Mouse (Mus musculus) MEL (cell line): ENCODE measurements around the gene Rassf8. TPM values are rescaled to one million over a fixed set of nuclear protein-coding genes. Genes with fewer than 3 reads are reported as not detected.

Experiments used
- DNase-seq: peaks from one replicate; pipeline ENCODE4 v3.0.0; 2011; ENCODE audit warnings: low read depth, low spot score
- H3K27ac ChIP-seq: 2 replicates; pipeline ENCODE4 v1.5.1; 2012; ENCODE audit warnings: low read depth, mild to moderate bottlenecking, control low read depth, low read length, moderate library complexity; ENCODE audit not compliant: control insufficient read depth
- H3K27me3 ChIP-seq, 2 experiments: fragments of 150-350 bp in 1 of 2; sonication (generic) in 1 of 2; 2 replicates each; pipeline ENCODE4 v1.6.1; 2012; ENCODE audit warnings: low read length in 2 of 2, mild to moderate bottlenecking in 2 of 2, improper control_type of control experiment in 1 of 2, moderate library complexity in 1 of 2; ENCODE audit not compliant: insufficient read depth in 2 of 2, control insufficient read depth in 1 of 2
- H3K36me3 ChIP-seq, 2 experiments: 2 replicates each; pipeline ENCODE4 v1.6.1; 2012 to 2014; ENCODE audit warnings: low read length in 2 of 2, improper control_type of control experiment in 1 of 2, inconsistent platforms in 1 of 2, mild to moderate bottlenecking in 1 of 2; ENCODE audit not compliant: insufficient read depth in 2 of 2, control insufficient read depth in 1 of 2
- H3K4me1 ChIP-seq, 2 experiments: fragments of 150-350 bp in 1 of 2; sonication (generic) in 1 of 2; 2 replicates each; pipeline ENCODE4 v1.6.1; 2012; ENCODE audit warnings: low read length in 2 of 2, improper control_type of control experiment in 1 of 2, mild to moderate bottlenecking in 1 of 2; ENCODE audit not compliant: insufficient read depth in 2 of 2, control insufficient read depth in 1 of 2
- H3K4me3 ChIP-seq, 2 experiments: fragments of 150-350 bp in 1 of 2; sonication (generic) in 1 of 2; 2 replicates each; pipeline ENCODE4 v1.5.1; 2012; ENCODE audit warnings: low read depth in 2 of 2, low read length in 2 of 2, mild to moderate bottlenecking in 2 of 2, moderate library complexity in 2 of 2, control low read depth in 1 of 2, improper control_type of control experiment in 1 of 2; ENCODE audit not compliant: control insufficient read depth in 1 of 2, insufficient read depth in 1 of 2
- H3K79me2 ChIP-seq: 2 replicates; pipeline ENCODE4 v1.6.1; 2012; ENCODE audit warnings: mild to moderate bottlenecking, low read length, moderate library complexity; ENCODE audit not compliant: control insufficient read depth, poor library complexity, insufficient read depth
- H3K9ac ChIP-seq: 2 replicates; pipeline ENCODE4 v1.6.1; 2012; ENCODE audit warnings: low read depth, mild to moderate bottlenecking, control low read depth, low read length, moderate library complexity; ENCODE audit not compliant: control insufficient read depth, poor library complexity, severe bottlenecking
- H3K9me3 ChIP-seq: fragments of 150-350 bp; sonication (generic); replicated peaks from 2 replicates; pipeline ENCODE4 v1.6.1; 2012; ENCODE audit warnings: mild to moderate bottlenecking, low read length, improper control_type of control experiment, moderate library complexity; ENCODE audit not compliant: insufficient read depth
- CHD2 ChIP-seq: IDR thresholded peaks from 2 replicates; pipeline ENCODE4 v1.6.1; 2011; ENCODE audit warnings: low read length, improper control_type of control experiment
- CTCF ChIP-seq, 3 experiments: IDR thresholded peaks in 2 of 3; conservative IDR thresholded peaks in 1 of 3; 2 replicates each; pipeline ENCODE4 v1.5.1; 2011 to 2012; ENCODE audit warnings: low read length in 3 of 3, low read depth in 2 of 3, mild to moderate bottlenecking in 2 of 3, improper control_type of control experiment in 1 of 3, inconsistent platforms in 1 of 3, mixed read lengths in 1 of 3, moderate library complexity in 1 of 3; ENCODE audit not compliant: control insufficient read depth in 1 of 3, insufficient read depth in 1 of 3, poor library complexity in 1 of 3, severe bottlenecking in 1 of 3
- E2F4 ChIP-seq: IDR thresholded peaks from 2 replicates; pipeline ENCODE4 v1.6.1; 2011; ENCODE audit warnings: low read depth, low read length, improper control_type of control experiment, borderline replicate concordance
- ELF1 ChIP-seq: IDR thresholded peaks from 2 replicates; pipeline ENCODE4 v1.6.1; 2014; ENCODE audit warnings: low read depth, mild to moderate bottlenecking, inconsistent platforms, low read length, improper control_type of control experiment, moderate library complexity
- EP300 ChIP-seq, 2 experiments: IDR thresholded peaks; 2 replicates each; pipeline ENCODE4 v1.6.1; 2011; ENCODE audit warnings: improper control_type of control experiment in 2 of 2, low read length in 2 of 2, low read depth in 1 of 2, mild to moderate bottlenecking in 1 of 2
- ETS1 ChIP-seq: IDR thresholded peaks from 2 replicates; pipeline ENCODE4 v1.6.1; 2012; ENCODE audit warnings: low read depth, mild to moderate bottlenecking, inconsistent platforms, low read length, improper control_type of control experiment, moderate library complexity
- GATA1 ChIP-seq: IDR thresholded peaks from 2 replicates; pipeline ENCODE4 v1.6.1; 2011; ENCODE audit warnings: low read depth, low read length, improper control_type of control experiment
- JUND ChIP-seq: IDR thresholded peaks from 2 replicates; pipeline ENCODE4 v1.6.1; 2011; ENCODE audit warnings: low read depth, mild to moderate bottlenecking, improper control_type of control experiment, low read length
- KAT2A ChIP-seq: conservative IDR thresholded peaks from 2 replicates; pipeline ENCODE4 v1.6.1; 2012; ENCODE audit warnings: low read depth, low read length, improper control_type of control experiment, inconsistent platforms
- MAFK ChIP-seq: IDR thresholded peaks from 2 replicates; pipeline ENCODE4 v1.6.1; 2011; ENCODE audit warnings: low read depth, mild to moderate bottlenecking, low read length, improper control_type of control experiment, borderline replicate concordance
- MAX ChIP-seq: IDR thresholded peaks from 2 replicates; pipeline ENCODE4 v1.6.1; 2011; ENCODE audit warnings: low read length, improper control_type of control experiment
- MAZ ChIP-seq: IDR thresholded peaks from 2 replicates; pipeline ENCODE4 v1.6.1; 2012; ENCODE audit warnings: low read depth, mild to moderate bottlenecking, inconsistent platforms, low read length, improper control_type of control experiment
- MEF2A ChIP-seq: IDR thresholded peaks from 2 replicates; pipeline ENCODE4 v1.6.1; 2014; ENCODE audit warnings: low read depth, mild to moderate bottlenecking, inconsistent platforms, low read length, improper control_type of control experiment; ENCODE audit not compliant: poor library complexity, insufficient replicate concordance, severe bottlenecking; ENCODE audit errors: extremely low read depth
- MXI1 ChIP-seq: IDR thresholded peaks from 2 replicates; pipeline ENCODE4 v1.6.1; 2011; ENCODE audit warnings: mild to moderate bottlenecking, low read depth, low read length, improper control_type of control experiment
- MYB ChIP-seq: IDR thresholded peaks from 2 replicates; pipeline ENCODE4 v1.6.1; 2011; ENCODE audit warnings: mild to moderate bottlenecking, low read depth, low read length, improper control_type of control experiment
- MYC ChIP-seq: IDR thresholded peaks from 2 replicates; pipeline ENCODE4 v1.6.1; 2011; ENCODE audit warnings: low read depth, mild to moderate bottlenecking, low read length, improper control_type of control experiment, moderate library complexity
- NELFE ChIP-seq: IDR thresholded peaks from 2 replicates; pipeline ENCODE4 v1.6.1; 2011; ENCODE audit warnings: low read depth, low read length, improper control_type of control experiment
- NRF1 ChIP-seq: IDR thresholded peaks from 2 replicates; pipeline ENCODE4 v1.6.1; 2014; ENCODE audit warnings: low read depth, mild to moderate bottlenecking, inconsistent platforms, low read length, improper control_type of control experiment, moderate library complexity; ENCODE audit not compliant: poor library complexity, insufficient read depth, severe bottlenecking
- POLR2A ChIP-seq, 2 experiments: IDR thresholded peaks; 2 replicates each; pipeline ENCODE4 v1.6.1; 2011 to 2012; ENCODE audit warnings: low read length in 2 of 2, mild to moderate bottlenecking in 2 of 2, control low read depth in 1 of 2, improper control_type of control experiment in 1 of 2, low read depth in 1 of 2, moderate library complexity in 1 of 2; ENCODE audit not compliant: control insufficient read depth in 1 of 2, insufficient read depth in 1 of 2, poor library complexity in 1 of 2
- POLR2AphosphoS2 ChIP-seq: IDR thresholded peaks from 2 replicates; pipeline ENCODE4 v1.6.1; 2011; ENCODE audit warnings: low read length, improper control_type of control experiment
- POLR2AphosphoS5 ChIP-seq: IDR thresholded peaks from 2 replicates; pipeline ENCODE4 v1.6.1; 2012; ENCODE audit warnings: low read depth, borderline replicate concordance, mild to moderate bottlenecking, inconsistent platforms, low read length, moderate library complexity, mixed read lengths
- RAD21 ChIP-seq: IDR thresholded peaks from 2 replicates; pipeline ENCODE4 v1.6.1; 2011; ENCODE audit warnings: mild to moderate bottlenecking, low read depth, low read length, improper control_type of control experiment
- RCOR1 ChIP-seq: IDR thresholded peaks from 2 replicates; pipeline ENCODE4 v1.6.1; 2012; ENCODE audit warnings: low read depth, mild to moderate bottlenecking, inconsistent platforms, low read length, improper control_type of control experiment
- SIN3A ChIP-seq: IDR thresholded peaks from 2 replicates; pipeline ENCODE4 v1.6.1; 2012; ENCODE audit warnings: low read length, improper control_type of control experiment, inconsistent platforms
- SMC3 ChIP-seq: IDR thresholded peaks from 2 replicates; pipeline ENCODE4 v1.6.1; 2011; ENCODE audit warnings: low read depth, low read length, improper control_type of control experiment
- UBTF ChIP-seq: IDR thresholded peaks from 2 replicates; pipeline ENCODE4 v1.6.1; 2012; ENCODE audit warnings: low read depth, mild to moderate bottlenecking, inconsistent platforms, low read length, improper control_type of control experiment, moderate library complexity, borderline replicate concordance; ENCODE audit not compliant: insufficient read depth
- USF1 ChIP-seq: IDR thresholded peaks from 2 replicates; pipeline ENCODE4 v1.6.1; 2014; ENCODE audit warnings: low read depth, mild to moderate bottlenecking, inconsistent platforms, low read length, improper control_type of control experiment, moderate library complexity
- ZC3H11A ChIP-seq: IDR thresholded peaks from 2 replicates; pipeline ENCODE4 v1.6.1; 2012; ENCODE audit warnings: low read depth, mild to moderate bottlenecking, inconsistent platforms, low read length, improper control_type of control experiment
- ZKSCAN1 ChIP-seq: IDR thresholded peaks from 2 replicates; pipeline ENCODE4 v1.6.1; 2012; ENCODE audit warnings: low read depth, mild to moderate bottlenecking, inconsistent platforms, low read length, improper control_type of control experiment, moderate library complexity
- ZMIZ1 ChIP-seq: IDR thresholded peaks from 2 replicates; pipeline ENCODE4 v1.6.1; 2012; ENCODE audit warnings: low read depth, mild to moderate bottlenecking, inconsistent platforms, low read length, improper control_type of control experiment, moderate library complexity
- ZNF384 ChIP-seq: IDR thresholded peaks from 2 replicates; pipeline ENCODE4 v1.6.1; 2012; ENCODE audit warnings: low read depth, mild to moderate bottlenecking, inconsistent platforms, low read length, improper control_type of control experiment
- polyA plus RNA-seq, 2 experiments: library from polyadenylated mRNA; stranded (reverse) in 1 of 2; unstranded in 1 of 2; fragments of >175 nt in 1 of 2; fragments of >200 nt in 1 of 2; gene quantifications; 2 replicates each; pipeline versions ENCODE4 v1.2.1 to v1.2.4; 2012; ENCODE audit warnings: low replicate concordance in 2 of 2, low read depth in 1 of 2; ENCODE audit not compliant: insufficient read length in 2 of 2, insufficient read depth in 1 of 2, missing spikeins in 1 of 2
- total RNA-seq: library from RNA; depleted of rRNA; stranded (reverse); fragments of 300-350 nt; gene quantifications from 2 replicates; pipeline ENCODE4 v1.2.3, GENCODE M21; 2012

Gene Rassf8
- total and polyA plus RNA-seq, 3 experiments: not detected

DNA sequence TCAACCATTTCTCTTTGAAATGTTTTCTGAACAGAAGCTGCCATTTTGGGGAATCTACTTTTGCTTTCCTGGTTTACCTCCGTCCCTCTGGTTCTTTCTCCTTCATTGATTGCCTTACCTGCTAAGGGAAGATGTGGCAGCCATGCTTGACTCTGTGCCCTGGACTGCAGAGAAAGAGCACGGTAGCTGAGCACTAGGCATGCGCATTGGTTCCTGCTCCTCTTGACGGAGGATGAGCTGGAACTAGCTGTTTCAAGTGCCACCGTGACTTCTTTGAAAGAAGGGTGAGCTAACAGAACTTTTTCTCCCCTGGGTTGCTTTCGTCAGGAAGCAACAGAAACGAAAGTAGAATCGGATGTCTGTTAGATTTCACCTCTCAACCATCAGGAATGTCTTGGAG, 101.1 kb downstream of the Rassf8 start:
- no peak overlapping the region for H3K4me3 ChIP-seq
- H3K27ac ChIP-seq: no peak overlapping the region
- H3K4me1 ChIP-seq: peaks cover 0 to 14% of the 10 kb centered on the region in 2 experiments; a peak in 2 of 4 replicates
- no peaks in the 10 kb centered on the region for H3K9me3 ChIP-seq
- DNase-seq: no peak
- H3K79me2 ChIP-seq: no peaks in the 10 kb centered on the region
- H3K36me3 ChIP-seq: peaks cover 0 to 2% of the 10 kb centered on the region in 2 experiments; a peak in 2 of 4 replicates
- H3K27me3 ChIP-seq: no peaks in the 10 kb centered on the region
- TF ChIP-seq NELFE (no peak), MAZ (no peak), CHD2 (no peak), SMC3 (no peak), ELF1 (no peak), ZC3H11A (no peak), UBTF (no peak), MAX (no peak), MYB (no peak), KAT2A (no peak), CTCF (IDR thresholded peaks at IDR 0.05 in 2 of 3, conservative IDR thresholded peaks at IDR 0.05 in 1 of 3; ENCODE audit: control insufficient read depth in 1 of 3, insufficient read depth in 1 of 3, low read depth in 2 of 3, low read length in 3 of 3, poor library complexity in 1 of 3, severe bottlenecking in 1 of 3) (no peak), MEF2A (no peak), GATA1 (no peak), POLR2AphosphoS5 (no peak), MXI1 (no peak), MYC (no peak)
- TF ChIP-seq, all 39 proteins: peak for 0
- H3K9ac ChIP-seq: no peak overlapping the region

DNA sequence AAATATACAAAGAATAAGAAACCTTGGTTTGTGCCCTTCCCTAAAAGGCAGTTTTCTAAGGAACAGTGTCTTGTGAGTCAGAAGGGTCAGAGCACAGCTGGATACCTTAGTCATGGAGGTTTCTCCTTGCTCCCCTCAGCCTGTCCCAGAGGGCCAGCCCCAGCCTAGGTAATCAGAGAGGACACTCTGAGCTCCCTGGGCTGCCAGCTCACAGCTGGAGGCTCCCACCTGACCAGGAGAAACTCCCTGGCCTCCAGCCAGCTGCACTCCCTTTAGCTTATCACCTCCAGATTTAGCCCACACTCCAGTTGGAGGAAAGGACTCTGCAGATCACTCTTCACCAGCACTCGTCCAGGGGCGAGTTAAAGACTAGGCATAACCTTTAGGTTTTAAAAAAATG, 104.2 kb downstream of the Rassf8 start:
- Histone ChIP-seq H3K36me3 (peaks cover 0 to 2% of the 10 kb centered on the region in 2 experiments; a peak in 2 of 4 replicates), H3K9me3 (no peaks in the 10 kb centered on the region), H3K9ac (no peak overlapping the region), H3K4me3 (no peak overlapping the region), H3K4me1 (peaks cover 0 to 11% of the 10 kb centered on the region in 2 experiments; a peak in 2 of 4 replicates), H3K27ac (no peak overlapping the region), H3K27me3 (no peaks in the 10 kb centered on the region), H3K79me2 (no peaks in the 10 kb centered on the region)
- DNase-seq: peak; percentile 48
- TF ChIP-seq UBTF (no peak), ZMIZ1 (no peak), ZC3H11A (no peak), ELF1 (no peak), MEF2A (no peak), SIN3A (no peak), ZNF384 (no peak), MAFK (no peak), USF1 (peak; percentile 27; the same call in 1 of the 2 replicates), RCOR1 (0 out of 2 replicates have a peak, but pooled peaks have one; percentile 8), NRF1 (no peak), ZKSCAN1 (no peak), EP300 (IDR thresholded peaks at IDR 0.05; ENCODE audit: low read depth in 1 of 2, low read length in 2 of 2) (0 out of 4 replicates have a peak, but pooled peaks of 1 of the 2 experiments have one; percentile 15), POLR2AphosphoS2 (no peak), RAD21 (no peak), POLR2AphosphoS5 (no peak), POLR2A (IDR thresholded peaks at IDR 0.05; ENCODE audit: control insufficient read depth in 1 of 2, insufficient read depth in 1 of 2, low read depth in 1 of 2, low read length in 2 of 2, poor library complexity in 1 of 2) (no peak), ETS1 (peak; percentile 54), MXI1 (no peak), CTCF (IDR thresholded peaks at IDR 0.05 in 2 of 3, conservative IDR thresholded peaks at IDR 0.05 in 1 of 3; ENCODE audit: control insufficient read depth in 1 of 3, insufficient read depth in 1 of 3, low read depth in 2 of 3, low read length in 3 of 3, poor library complexity in 1 of 3, severe bottlenecking in 1 of 3) (no peak), NELFE (no peak), MYC (no peak), E2F4 (no peak), JUND (no peak)
